Mouse (Mus musculus): Measurements from ENCODE around the gene Midn. TPM values are rescaled to one million over a fixed set of nuclear protein-coding genes. Genes with fewer than 3 reads are reported as not detected.

The Midn gene
- polyA plus RNA-seq, 1 experiment from 2014 or later, result 25.9 TPM

GRCm38 (mm10) chr10:80144159-80144558, 3.9 kb upstream of the Midn start:
- 0 out of 2 replicates have a peak overlapping the region, but pooled peaks have one; percentile 3 for H3K4me3 ChIP-seq
- H3K4me1 ChIP-seq (replicated peaks), result peaks cover 61% of the 10 kb centered on the region
- no peak for ATAC-seq (ENCODE audit: insufficient number of reproducible peaks, low FRiP score)
- peaks cover 35% of the 10 kb centered on the region for H3K36me3 ChIP-seq
- H3K27ac ChIP-seq (ENCODE audit: poor library complexity, severe bottlenecking), result no peak overlapping the region
- no peaks in the 10 kb centered on the region for H3K9me3 ChIP-seq (replicated peaks)
- WGBS, result 93% methylated on average over 12 of the region's 12 CpGs
- H3K27me3 ChIP-seq (replicated peaks), result no peaks in the 10 kb centered on the region
- no peak overlapping the region for H3K4me2 ChIP-seq
- no peak overlapping the region for H3K9ac ChIP-seq

GRCm38 (mm10) chr10:80144864-80145838, 2.9 kb upstream of the Midn start:
- Histone ChIP-seq H3K9ac (peak overlapping the region; percentile 90), H3K27ac (ENCODE audit: poor library complexity, severe bottlenecking) (peak overlapping the region; percentile 98; the same call in 1 of the 2 replicates), H3K27me3 (replicated peaks) (no peaks in the 10 kb centered on the region), H3K36me3 (peaks cover 40% of the 10 kb centered on the region), H3K4me1 (replicated peaks) (peaks cover 55% of the 10 kb centered on the region), H3K4me3 (peak overlapping the region; percentile 5; the same call in 1 of the 2 replicates), H3K9me3 (replicated peaks) (no peaks in the 10 kb centered on the region), H3K4me2 (peak overlapping the region; percentile 22; the same call in 1 of the 2 replicates)
- ATAC-seq (ENCODE audit: insufficient number of reproducible peaks, low FRiP score), result no peak
- WGBS, result 76% methylated on average over 20 of the region's 20 CpGs

GRCm38 (mm10) chr10:80145896-80146295, 2.2 kb upstream of the Midn start:
- H3K9ac ChIP-seq, result peak overlapping the region; percentile 90
- H3K27ac ChIP-seq (ENCODE audit: poor library complexity, severe bottlenecking), result peak overlapping the region; percentile 98
- ATAC-seq (ENCODE audit: insufficient number of reproducible peaks, low FRiP score), result no peak
- H3K4me2 ChIP-seq, result peak overlapping the region; percentile 22; the same call in 1 of the 2 replicates
- H3K9me3 ChIP-seq (replicated peaks), result no peaks in the 10 kb centered on the region
- 83% methylated on average over 6 of the region's 6 CpGs for WGBS
- H3K4me1 ChIP-seq (replicated peaks), result peaks cover 51% of the 10 kb centered on the region
- peaks cover 47% of the 10 kb centered on the region for H3K36me3 ChIP-seq
- no peaks in the 10 kb centered on the region for H3K27me3 ChIP-seq (replicated peaks)
- 0 out of 2 replicates have a peak overlapping the region, but pooled peaks have one; percentile 5 for H3K4me3 ChIP-seq

- H3K36me3 ChIP-seq, result peaks cover 53% of the 10 kb centered on the region
- 52% methylated on average over 4 of the region's 4 CpGs for WGBS
- H3K27ac ChIP-seq (ENCODE audit: poor library complexity, severe bottlenecking), result peak overlapping the region; percentile 98
- peak overlapping the region; percentile 87; the same call in 1 of the 2 replicates for H3K4me2 ChIP-seq
- H3K9me3 ChIP-seq (replicated peaks), result no peaks in the 10 kb centered on the region
- no peaks in the 10 kb centered on the region for H3K27me3 ChIP-seq (replicated peaks)
- ATAC-seq (ENCODE audit: insufficient number of reproducible peaks, low FRiP score), result no peak
- H3K4me1 ChIP-seq (replicated peaks), result peaks cover 51% of the 10 kb centered on the region
- no peak overlapping the region for H3K4me3 ChIP-seq
- peak overlapping the region; percentile 90 for H3K9ac ChIP-seq
Measured at GRCm38 (mm10) chr10:80146568-80147011, 1.5 kb upstream of the Midn start.

GRCm38 (mm10) chr10:80147146-80147718, 840 bp upstream of the Midn start:
- H3K36me3 ChIP-seq, result peaks cover 59% of the 10 kb centered on the region
- H3K27ac ChIP-seq (ENCODE audit: poor library complexity, severe bottlenecking), result peak overlapping the region; percentile 98
- peak overlapping the region; percentile 87 for H3K4me2 ChIP-seq
- no peaks in the 10 kb centered on the region for H3K9me3 ChIP-seq (replicated peaks)
- H3K27me3 ChIP-seq (replicated peaks), result no peaks in the 10 kb centered on the region
- peak overlapping the region; percentile 90 for H3K4me3 ChIP-seq
- peaks cover 57% of the 10 kb centered on the region for H3K4me1 ChIP-seq (replicated peaks)
- 49% methylated on average over 5 of the region's 5 CpGs for WGBS
- ATAC-seq (ENCODE audit: insufficient number of reproducible peaks, low FRiP score), result no peak
- H3K9ac ChIP-seq, result peak overlapping the region; percentile 90

- Histone ChIP-seq H3K9me3 (replicated peaks) (no peaks in the 10 kb centered on the region), H3K27me3 (replicated peaks) (no peaks in the 10 kb centered on the region), H3K4me3 (peak overlapping the region; percentile 90), H3K4me2 (peak overlapping the region; percentile 87), H3K9ac (peak overlapping the region; percentile 90), H3K4me1 (replicated peaks) (peaks cover 64% of the 10 kb centered on the region), H3K36me3 (peaks cover 70% of the 10 kb centered on the region), H3K27ac (ENCODE audit: poor library complexity, severe bottlenecking) (peak overlapping the region; percentile 98)
- ATAC-seq (ENCODE audit: insufficient number of reproducible peaks, low FRiP score), result peak; percentile 57
- under 1% methylated on average over 57 of the region's 57 CpGs for WGBS
Measured at GRCm38 (mm10) chr10:80148610-80149290, 678 bp downstream of the Midn start.

GRCm38 (mm10) chr10:80149291-80150225, 1.5 kb downstream of the Midn start:
- H3K36me3 ChIP-seq, result peaks cover 70% of the 10 kb centered on the region
- H3K9ac ChIP-seq, result peak overlapping the region; percentile 100
- WGBS, result under 1% methylated on average over 88 of the region's 88 CpGs
- peak overlapping the region; percentile 90 for H3K4me3 ChIP-seq
- H3K27me3 ChIP-seq (replicated peaks), result no peaks in the 10 kb centered on the region
- peak overlapping the region; percentile 98 for H3K27ac ChIP-seq (ENCODE audit: poor library complexity, severe bottlenecking)
- H3K4me1 ChIP-seq (replicated peaks), result peaks cover 65% of the 10 kb centered on the region
- H3K4me2 ChIP-seq, result peak overlapping the region; percentile 87
- ATAC-seq (ENCODE audit: insufficient number of reproducible peaks, low FRiP score), result peak; percentile 83
- H3K9me3 ChIP-seq (replicated peaks), result no peaks in the 10 kb centered on the region

- H3K4me1 ChIP-seq (replicated peaks), result peaks cover 65% of the 10 kb centered on the region
- under 1% methylated on average over 56 of the region's 71 CpGs for WGBS
- H3K4me2 ChIP-seq, result peak overlapping the region; percentile 87
- peak overlapping the region; percentile 100 for H3K9ac ChIP-seq
- H3K36me3 ChIP-seq, result peaks cover 70% of the 10 kb centered on the region
- H3K4me3 ChIP-seq, result peak overlapping the region; percentile 90
- ATAC-seq (ENCODE audit: insufficient number of reproducible peaks, low FRiP score), result no peak
- no peaks in the 10 kb centered on the region for H3K9me3 ChIP-seq (replicated peaks)
- H3K27me3 ChIP-seq (replicated peaks), result no peaks in the 10 kb centered on the region
- peak overlapping the region; percentile 98 for H3K27ac ChIP-seq (ENCODE audit: poor library complexity, severe bottlenecking)
Measured at GRCm38 (mm10) chr10:80150226-80151210, 2.4 kb downstream of the Midn start.

GRCm38 (mm10) chr10:80151211-80152034, 3.4 kb downstream of the Midn start:
- Histone ChIP-seq H3K36me3 (peaks cover 70% of the 10 kb centered on the region), H3K4me1 (replicated peaks) (peaks cover 65% of the 10 kb centered on the region), H3K27ac (ENCODE audit: poor library complexity, severe bottlenecking) (peak overlapping the region; percentile 98), H3K4me3 (peak overlapping the region; percentile 90), H3K4me2 (peak overlapping the region; percentile 87), H3K9me3 (replicated peaks) (no peaks in the 10 kb centered on the region), H3K27me3 (replicated peaks) (no peaks in the 10 kb centered on the region), H3K9ac (peak overlapping the region; percentile 100)
- ATAC-seq (ENCODE audit: insufficient number of reproducible peaks, low FRiP score), result no peak
- WGBS, result 4% methylated on average over 24 of the region's 26 CpGs
